Mouse (Mus musculus) midbrain, postnatal 0 days (tissue): ENCODE measurements around the gene Sycp2l. TPM values are rescaled to one million over a fixed set of nuclear protein-coding genes. Genes with fewer than 3 reads are reported as not detected.

ENCODE experiments used
- ATAC-seq: fragments of 200-750 bp; cut with Nextera tagmentation; 2 replicates; pipeline ENCODE4 v1.8.0; 2017; ENCODE audit warnings: moderate number of reproducible peaks, mild to moderate bottlenecking, moderate TSS enrichment, moderate library complexity; ENCODE audit not compliant: low FRiP score
- DNase-seq: peaks from one replicate; pipeline ENCODE4 v3.0.0-alpha.2; 2015; ENCODE audit warnings: low spot score
- H3K27ac ChIP-seq: fragments of 300-500 bp; sonication (generic); 2 replicates; pipeline ENCODE4 v1.5.1; 2014; ENCODE audit warnings: low read depth, mild to moderate bottlenecking, low read length, mixed read lengths
- H3K27me3 ChIP-seq: fragments of 300-500 bp; sonication (generic); 2 replicates; pipeline ENCODE4 v1.6.1; 2014; ENCODE audit warnings: low read length, control low read depth, mixed read lengths; ENCODE audit not compliant: insufficient read depth
- H3K36me3 ChIP-seq: fragments of 300-500 bp; sonication (generic); 2 replicates; pipeline ENCODE4 v1.6.1; 2014; ENCODE audit warnings: low read length, control low read depth, mixed read lengths; ENCODE audit not compliant: insufficient read depth
- H3K4me1 ChIP-seq: fragments of 300-500 bp; sonication (generic); 2 replicates; pipeline ENCODE4 v1.6.1; 2014; ENCODE audit warnings: mild to moderate bottlenecking, control low read depth, antibody characterized with exemption, low read length, mixed read lengths; ENCODE audit not compliant: insufficient read depth
- H3K4me2 ChIP-seq: fragments of 300-500 bp; sonication (generic); 2 replicates; pipeline ENCODE4 v1.6.1; 2014; ENCODE audit warnings: low read depth, mild to moderate bottlenecking, low read length, mixed read lengths; ENCODE audit not compliant: poor library complexity, severe bottlenecking
- H3K4me3 ChIP-seq: fragments of 300-500 bp; sonication (generic); 2 replicates; pipeline ENCODE4 v1.5.1; 2014; ENCODE audit warnings: low read depth, mild to moderate bottlenecking, low read length, moderate library complexity
- H3K9ac ChIP-seq: fragments of 300-500 bp; sonication (generic); replicated peaks from 2 replicates; pipeline ENCODE4 v1.6.1; 2014; ENCODE audit warnings: mild to moderate bottlenecking, low read length, moderate library complexity, mixed read lengths; ENCODE audit not compliant: poor library complexity, severe bottlenecking
- H3K9me3 ChIP-seq: fragments of 300-500 bp; sonication (generic); 2 replicates; pipeline ENCODE4 v1.6.1; 2016; ENCODE audit warnings: low read length, control low read depth
- CTCF ChIP-seq: IDR thresholded peaks from 2 replicates; pipeline ENCODE4 v1.5.1; 2016; ENCODE audit warnings: antibody characterized with exemption, mild to moderate bottlenecking
- WGBS: fragments of 180-500 bp; shearing (Covaris S2); extraction: QIAGEN DNeasy Blood & Tissue Kit; methylation state at CpG from one replicate; pipeline ENCODE4 v1.1.7; 2014; 5-methylcytosine and 5-hydroxymethylcytosine counted together
- polyA plus RNA-seq: library from polyadenylated mRNA; unstranded; fragments of >200 nt; fragmentation: Nextera tagmentation; extraction: Ambion mirVana; gene quantifications from 2 replicates; pipeline ENCODE4 v1.2.1, GENCODE M21; 2015
- total RNA-seq: library from RNA; depleted of rRNA; stranded (reverse); fragments of >200 nt; gene quantifications from 2 replicates; pipeline ENCODE4 v1.2.3, GENCODE M21; 2014; rRNA removed

Sycp2l gene
- total RNA-seq, result 0.16 TPM in 1 of 2 replicates, not detected in the other
- polyA plus RNA-seq, result not detected in 2 replicates

DNA sequence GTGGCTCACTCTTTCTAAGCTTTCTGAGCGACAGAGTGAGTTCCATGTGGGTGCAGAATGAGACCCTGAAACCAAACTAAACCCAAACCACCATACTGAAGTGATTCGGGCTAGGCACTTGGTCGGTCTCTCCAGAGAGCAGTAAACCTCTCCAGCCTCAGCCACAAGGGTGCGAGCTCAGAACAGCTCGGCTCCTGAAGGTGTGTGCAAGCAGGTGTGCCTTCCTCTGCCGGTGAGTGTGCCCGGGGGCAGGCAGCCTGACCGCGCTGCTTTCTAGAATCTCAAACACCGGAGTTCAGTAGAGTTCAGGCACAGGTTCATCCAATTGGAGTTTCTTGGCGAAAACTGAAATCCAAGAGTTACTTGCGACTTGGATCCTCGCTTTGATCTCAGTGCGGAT, at the start of gene Sycp2l:
Gene Sycp2l (plus strand): TSS at position 368 of the 400 bp plus-strand sequence.
- Histone ChIP-seq H3K4me1 (no peaks in the 10 kb centered on the region), H3K4me2 (peak within 1 kb of the TSS; percentile 15; the same call in 1 of the 2 replicates), H3K27ac (no peak within 1 kb of the TSS), H3K27me3 (peaks cover 8% of the 10 kb centered on the region; the same call in 1 of the 2 replicates), H3K9ac (no peak within 1 kb of the TSS), H3K36me3 (no peaks in the 10 kb centered on the region), H3K9me3 (no peaks in the 10 kb centered on the region), H3K4me3 (no peak within 1 kb of the TSS)
- WGBS, result 33% methylated on average over 14 of the region's 14 CpGs
- TF ChIP-seq CTCF, result no peak
- no peak for ATAC-seq
- DNase-seq, result no peak

DNA sequence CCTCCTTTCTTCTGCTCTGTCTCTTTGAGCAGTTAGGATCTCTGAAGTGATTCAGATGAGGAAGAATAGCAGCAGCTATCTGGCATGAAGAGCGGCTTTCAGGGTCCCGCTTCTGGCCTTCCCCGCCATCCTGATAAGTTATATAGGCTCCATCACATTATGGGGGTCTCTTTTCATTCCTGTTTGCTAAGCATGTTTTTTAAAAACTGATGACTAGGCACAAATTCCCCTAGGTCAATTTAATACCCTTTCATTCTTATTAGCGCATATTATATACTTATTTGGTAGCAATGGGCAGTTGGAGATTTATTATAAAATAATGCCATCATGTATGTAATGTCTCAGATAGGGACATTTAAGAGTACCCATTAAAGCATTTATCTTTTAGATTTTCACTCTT, 46.5 kb upstream of the Sycp2l start:
- WGBS, result 97% methylated on average over 4 of the region's 4 CpGs
- no peak overlapping the region for H3K9ac ChIP-seq
- DNase-seq (no peak), ATAC-seq (no peak)
- no peak for TF ChIP-seq CTCF
- no peaks in the 10 kb centered on the region for H3K4me1 ChIP-seq
- H3K4me2 ChIP-seq, result no peak overlapping the region
- no peak overlapping the region for H3K27ac ChIP-seq
- H3K9me3 ChIP-seq, result no peaks in the 10 kb centered on the region
- H3K4me3 ChIP-seq, result no peak overlapping the region
- H3K36me3 ChIP-seq, result no peaks in the 10 kb centered on the region
- H3K27me3 ChIP-seq, result no peaks in the 10 kb centered on the region

DNA sequence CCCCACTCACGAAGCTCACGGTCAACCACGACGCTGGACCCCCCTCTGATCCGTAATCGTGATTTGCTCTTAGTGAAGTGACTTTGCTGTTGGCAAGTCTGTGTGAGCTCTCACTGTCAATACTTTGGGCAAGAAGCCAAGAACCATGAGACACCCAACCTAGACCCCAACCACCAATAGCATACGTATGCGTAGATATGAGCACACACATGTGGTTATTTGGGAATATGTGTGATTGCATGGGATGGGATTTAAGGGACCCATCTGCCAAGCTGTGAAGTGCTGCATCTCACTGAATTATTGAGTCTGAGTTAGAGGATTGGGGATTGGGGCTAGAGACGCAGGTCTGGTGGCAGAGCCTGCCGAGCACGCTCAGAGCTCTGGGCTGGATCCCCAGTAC, 42.5 kb upstream of the Sycp2l start:
- 88% methylated on average over 11 of the region's 11 CpGs for WGBS
- Histone ChIP-seq H3K4me1 (no peaks in the 10 kb centered on the region), H3K4me2 (no peak overlapping the region), H3K9me3 (no peaks in the 10 kb centered on the region), H3K9ac (no peak overlapping the region), H3K4me3 (no peak overlapping the region), H3K27me3 (no peaks in the 10 kb centered on the region), H3K36me3 (no peaks in the 10 kb centered on the region), H3K27ac (no peak overlapping the region)
- TF ChIP-seq CTCF, result no peak
- DNase-seq, result no peak
- no peak for ATAC-seq

DNA sequence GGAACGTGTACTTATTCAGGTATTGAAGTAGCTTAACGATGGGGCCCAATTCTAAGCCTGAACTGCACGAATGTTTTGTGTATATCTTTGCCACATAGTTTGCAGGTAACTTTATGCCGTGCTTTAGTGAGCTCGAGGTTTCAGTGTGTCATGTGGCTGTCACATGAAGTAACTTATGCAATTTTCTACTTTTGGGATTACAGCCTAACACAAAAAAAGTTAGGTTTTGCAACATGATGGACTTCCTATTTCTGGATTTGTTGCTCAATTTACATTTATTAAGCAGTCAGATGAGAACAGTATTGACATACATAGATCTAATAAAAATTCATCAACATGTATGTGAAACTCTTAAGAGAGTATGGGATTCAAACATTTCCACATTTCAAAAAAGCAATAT, 40.3 kb upstream of the Sycp2l start:
- no peaks in the 10 kb centered on the region for H3K9me3 ChIP-seq
- H3K4me1 ChIP-seq, result no peaks in the 10 kb centered on the region
- H3K36me3 ChIP-seq, result no peaks in the 10 kb centered on the region
- H3K27ac ChIP-seq, result no peak overlapping the region
- no peaks in the 10 kb centered on the region for H3K27me3 ChIP-seq
- no peak overlapping the region for H3K4me3 ChIP-seq
- DNase-seq (no peak), ATAC-seq (no peak)
- H3K9ac ChIP-seq, result no peak overlapping the region
- H3K4me2 ChIP-seq, result no peak overlapping the region
- WGBS, result 90% methylated on average over 5 of the region's 5 CpGs
- TF ChIP-seq CTCF, result no peak

DNA sequence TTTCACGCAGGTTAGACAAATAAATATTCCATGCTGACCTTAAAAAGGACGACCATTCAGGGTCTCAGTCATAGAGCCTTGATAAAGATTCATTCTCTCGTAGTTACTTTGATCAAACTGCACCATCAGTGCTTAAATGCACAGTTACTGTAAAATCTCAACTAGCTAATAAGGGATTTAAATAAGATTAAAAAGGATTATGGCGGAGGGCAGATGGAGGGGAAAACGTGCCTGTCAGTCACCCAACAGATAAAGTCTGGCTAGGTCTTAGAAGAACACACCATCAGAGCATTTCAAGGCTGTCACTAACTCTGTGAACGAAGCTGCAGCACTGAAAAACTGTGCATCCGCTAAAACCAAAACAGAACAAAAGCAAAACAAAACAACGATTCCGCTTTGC, 36.2 kb upstream of the Sycp2l start:
- 0 out of 2 replicates have a peak, but pooled peaks cover 2% of the 10 kb centered on the region for H3K27me3 ChIP-seq
- 25% methylated on average over 9 of the region's 9 CpGs for WGBS
- no peak for TF ChIP-seq CTCF
- H3K9me3 ChIP-seq, result no peaks in the 10 kb centered on the region
- ATAC-seq (no peak), DNase-seq (no peak)
- no peaks in the 10 kb centered on the region for H3K36me3 ChIP-seq
- H3K4me2 ChIP-seq, result peak overlapping the region; percentile 91
- no peak overlapping the region for H3K27ac ChIP-seq
- H3K9ac ChIP-seq, result no peak overlapping the region
- H3K4me1 ChIP-seq, result no peaks in the 10 kb centered on the region
- H3K4me3 ChIP-seq, result no peak overlapping the region

DNA sequence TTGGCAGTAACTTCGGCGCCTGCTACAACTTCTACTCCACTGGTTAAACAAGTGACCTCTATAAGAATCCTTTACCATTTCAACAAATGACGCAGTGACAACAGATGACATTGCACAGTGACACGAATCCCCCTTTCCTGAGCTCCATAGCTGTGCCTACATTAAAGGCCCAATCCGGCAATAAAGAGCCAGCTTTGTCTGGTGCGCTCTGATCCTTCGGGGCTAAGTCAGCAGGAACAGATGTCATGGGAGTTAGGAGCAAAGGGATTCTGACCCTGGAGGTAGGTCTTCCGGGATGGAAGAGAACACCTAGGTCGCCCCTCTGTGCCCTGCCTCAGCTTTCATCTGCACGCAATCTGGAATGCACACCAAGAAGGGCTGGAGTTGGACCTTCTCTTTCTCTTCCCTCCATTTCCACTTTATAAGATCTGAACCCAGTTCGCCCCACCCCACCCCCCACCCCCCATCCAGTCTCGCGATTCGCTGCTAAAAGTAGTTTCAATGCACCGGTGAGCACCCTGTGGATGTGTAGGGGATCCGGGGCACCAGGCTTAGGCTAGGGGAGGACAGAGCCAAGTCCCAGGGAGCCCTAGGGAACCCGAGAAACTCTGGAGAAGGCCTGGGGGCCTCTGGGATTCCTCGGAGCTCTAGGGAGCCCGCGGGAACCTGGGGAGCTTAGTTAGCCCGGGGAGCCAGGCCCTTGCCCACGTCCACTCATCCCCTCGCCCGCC, 35.3 kb upstream of the Sycp2l start:
- Histone ChIP-seq H3K4me1 (no peaks in the 10 kb centered on the region), H3K27ac (no peak overlapping the region), H3K36me3 (no peaks in the 10 kb centered on the region), H3K27me3 (0 out of 2 replicates have a peak, but pooled peaks cover 2% of the 10 kb centered on the region), H3K9ac (peak overlapping the region; percentile 65), H3K9me3 (no peaks in the 10 kb centered on the region), H3K4me3 (peak overlapping the region; percentile 47), H3K4me2 (peak overlapping the region; percentile 91)
- WGBS, result 7% methylated on average over 24 of the region's 24 CpGs
- TF ChIP-seq CTCF, result no peak
- ATAC-seq (peak; percentile 55; the same call in 1 of the 2 replicates), DNase-seq (no peak)
